Mouse (Mus musculus) liver, embryonic 14.5 days (tissue): ENCODE data around the gene Mpv17l2. TPM values are rescaled to one million over a fixed set of nuclear protein-coding genes. Genes with fewer than 3 reads are reported as not detected.

Source experiments
- ATAC-seq: fragments of 200-750 bp; cut with Nextera tagmentation; 2 replicates; pipeline ENCODE4 v1.8.0; 2017; ENCODE audit warnings: moderate number of reproducible peaks, mild to moderate bottlenecking, moderate library complexity; ENCODE audit not compliant: insufficient read depth
- DNase-seq, 3 experiments: peaks; one replicate each; pipeline ENCODE4 v3.0.0-alpha.2; 2012 to 2013; ENCODE audit warnings: low read depth in 3 of 3, low spot score in 3 of 3
- H3K27ac ChIP-seq: fragments of 300-500 bp; sonication (generic); 2 replicates; pipeline ENCODE4 v1.5.1; 2014; ENCODE audit warnings: moderate library complexity, mild to moderate bottlenecking, control low read depth, inconsistent platforms
- H3K27me3 ChIP-seq: fragments of 300-500 bp; sonication (generic); 2 replicates; pipeline ENCODE4 v1.6.1; 2014; ENCODE audit warnings: mild to moderate bottlenecking, low read length, moderate library complexity; ENCODE audit not compliant: control insufficient read depth, insufficient read depth
- H3K36me3 ChIP-seq: fragments of 300-500 bp; sonication (generic); replicated peaks from 2 replicates; pipeline ENCODE4 v1.6.1; 2014; ENCODE audit warnings: low read depth; ENCODE audit not compliant: control insufficient read depth, insufficient read depth
- H3K4me1 ChIP-seq, 2 experiments: fragments of 200-500 bp in 1 of 2; fragments of 300-500 bp in 1 of 2; sonication (generic) in 1 of 2; replicated peaks; 2 replicates each; pipeline ENCODE4 v1.6.1; 2012 to 2014; ENCODE audit warnings: antibody characterized with exemption in 1 of 2, inconsistent platforms in 1 of 2, low read length in 1 of 2; ENCODE audit not compliant: control insufficient read depth in 2 of 2, insufficient read depth in 2 of 2
- H3K4me2 ChIP-seq: fragments of 300-500 bp; sonication (generic); 2 replicates; pipeline ENCODE4 v1.6.1; 2014; ENCODE audit warnings: low read depth, mild to moderate bottlenecking, control low read depth, moderate library complexity
- H3K4me3 ChIP-seq, 2 experiments: fragments of 200-500 bp in 1 of 2; fragments of 300-500 bp in 1 of 2; sonication (generic) in 1 of 2; 2 replicates each; pipeline ENCODE4 v1.5.1; 2012 to 2014; ENCODE audit warnings: low read depth in 2 of 2, low read length in 2 of 2, mild to moderate bottlenecking in 2 of 2, control low read depth in 1 of 2, inconsistent platforms in 1 of 2, moderate library complexity in 1 of 2; ENCODE audit not compliant: insufficient read depth in 1 of 2
- H3K9ac ChIP-seq: fragments of 300-500 bp; sonication (generic); replicated peaks from 2 replicates; pipeline ENCODE4 v1.6.1; 2014; ENCODE audit warnings: mild to moderate bottlenecking, control low read depth, moderate library complexity
- H3K9me3 ChIP-seq: fragments of 300-500 bp; sonication (generic); 2 replicates; pipeline ENCODE4 v1.6.1; 2016; ENCODE audit warnings: low read length, mixed read lengths; ENCODE audit not compliant: control insufficient read depth
- CTCF ChIP-seq: IDR thresholded peaks from 2 replicates; pipeline ENCODE4 v1.5.1; 2016; ENCODE audit warnings: antibody characterized with exemption, low read depth, control low read depth
- EP300 ChIP-seq: IDR thresholded peaks from 2 replicates; pipeline ENCODE4 v1.6.1; 2016; ENCODE audit warnings: antibody characterized with exemption, low read depth
- WGBS: fragments of 180-500 bp; shearing (Covaris S2); extraction: QIAGEN DNeasy Blood & Tissue Kit; methylation state at CpG from one replicate; pipeline ENCODE4 v1.1.7; 2014; ENCODE audit not compliant: insufficient replicate concordance; 5-methylcytosine and 5-hydroxymethylcytosine counted together
- polyA plus RNA-seq, 2 experiments: library from polyadenylated mRNA; depleted of rRNA in 1 of 2; stranded (reverse) in 1 of 2; unstranded in 1 of 2; fragments of >200 nt; fragmentation: Nextera tagmentation in 1 of 2; extraction: Ambion mirVana in 1 of 2; gene quantifications; 2 replicates each; pipeline versions ENCODE4 v1.2.1 to v1.2.3; 2012 to 2014

Mpv17l2 gene
- polyA plus RNA-seq, 2 experiments, result 28.5 to 39.8 TPM

GRCm38 (mm10) chr8:70775227-70775626 is 14.5 kb upstream of the Mpv17l2 start:
- Histone ChIP-seq H3K9me3 (no peaks in the 10 kb centered on the region), H3K4me3 (no peak overlapping the region; a peak in 1 of 4 replicates), H3K9ac (0 out of 2 replicates have a peak overlapping the region, but pooled peaks have one; percentile 95), H3K27me3 (no peaks in the 10 kb centered on the region), H3K36me3 (peaks cover 4% of the 10 kb centered on the region), H3K4me1 (peaks cover 13 to 14% of the 10 kb centered on the region in 2 experiments), H3K4me2 (peak overlapping the region; percentile 92), H3K27ac (no peak overlapping the region)
- DNase-seq, result no peak
- ATAC-seq, result no peak
- TF ChIP-seq CTCF (no peak), EP300 (no peak)
- 82% methylated on average over 5 of the region's 5 CpGs for WGBS

GRCm38 (mm10) chr8:70774740-70775139 is 14.0 kb upstream of the Mpv17l2 start:
- Histone ChIP-seq H3K4me1 (peaks cover 14 to 16% of the 10 kb centered on the region in 2 experiments), H3K27ac (no peak overlapping the region), H3K4me2 (0 out of 2 replicates have a peak overlapping the region, but pooled peaks have one; percentile 92), H3K36me3 (peaks cover 3% of the 10 kb centered on the region), H3K9me3 (no peaks in the 10 kb centered on the region), H3K9ac (no peak overlapping the region), H3K27me3 (no peaks in the 10 kb centered on the region), H3K4me3 (no peak overlapping the region)
- DNase-seq (no peak), ATAC-seq (no peak)
- TF ChIP-seq CTCF (0 out of 2 replicates have a peak, but pooled peaks have one; percentile 6), EP300 (no peak)
- 83% methylated on average over 18 of the region's 18 CpGs for WGBS

- Histone ChIP-seq H3K4me1 (peaks cover 17 to 21% of the 10 kb centered on the region in 2 experiments), H3K36me3 (no peaks in the 10 kb centered on the region; the same call in 1 of the 2 replicates), H3K4me2 (no peak overlapping the region), H3K4me3 (no peak overlapping the region), H3K27me3 (no peaks in the 10 kb centered on the region), H3K9ac (0 out of 2 replicates have a peak overlapping the region, but pooled peaks have one; percentile 11), H3K9me3 (no peaks in the 10 kb centered on the region), H3K27ac (no peak overlapping the region)
- WGBS, result 69% methylated on average over 9 of the region's 9 CpGs
- TF ChIP-seq EP300, result no peak
- TF ChIP-seq CTCF, result no peak
- DNase-seq, result no peak
- no peak for ATAC-seq
Measured at GRCm38 (mm10) chr8:70773833-70774232, 13.1 kb upstream of the Mpv17l2 start.

GRCm38 (mm10) chr8:70773410-70773809 is 12.7 kb upstream of the Mpv17l2 start:
- no peak for ATAC-seq
- no peak for TF ChIP-seq CTCF
- no peak overlapping the region for H3K27ac ChIP-seq
- no peaks in the 10 kb centered on the region; the same call in 1 of the 2 replicates for H3K36me3 ChIP-seq
- no peak for DNase-seq
- no peak overlapping the region for H3K4me2 ChIP-seq
- no peaks in the 10 kb centered on the region for H3K27me3 ChIP-seq
- no peak overlapping the region for H3K9ac ChIP-seq
- no peaks in the 10 kb centered on the region for H3K9me3 ChIP-seq
- no peak overlapping the region for H3K4me3 ChIP-seq
- peaks cover 17 to 21% of the 10 kb centered on the region in 2 experiments for H3K4me1 ChIP-seq
- WGBS, result 87% methylated on average over 5 of the region's 5 CpGs

- ATAC-seq (no peak), DNase-seq (no peak)
- 81% methylated on average over 9 of the region's 9 CpGs for WGBS
- H3K9me3 ChIP-seq, result no peaks in the 10 kb centered on the region
- no peaks in the 10 kb centered on the region for H3K27me3 ChIP-seq
- no peak overlapping the region for H3K27ac ChIP-seq
- no peak overlapping the region for H3K4me3 ChIP-seq
- no peak overlapping the region for H3K4me2 ChIP-seq
- TF ChIP-seq EP300 (no peak), CTCF (no peak)
- peaks cover 13 to 17% of the 10 kb centered on the region in 2 experiments for H3K4me1 ChIP-seq
- no peaks in the 10 kb centered on the region; the same call in 1 of the 2 replicates for H3K36me3 ChIP-seq
- no peak overlapping the region for H3K9ac ChIP-seq
Measured at GRCm38 (mm10) chr8:70772890-70773289, 12.1 kb upstream of the Mpv17l2 start.
